Mouse (Mus musculus): ENCODE data around the gene Mrpl41.
A peak's percentile ranks its signal among the peaks of the same experiment; 100 is the strongest.
"Not testable (repeated sequence)": the region's sequence is repeated elsewhere in the genome, so short reads cannot be mapped to it uniquely, and the experiment has no call there.

Gene Mrpl41

DNA sequence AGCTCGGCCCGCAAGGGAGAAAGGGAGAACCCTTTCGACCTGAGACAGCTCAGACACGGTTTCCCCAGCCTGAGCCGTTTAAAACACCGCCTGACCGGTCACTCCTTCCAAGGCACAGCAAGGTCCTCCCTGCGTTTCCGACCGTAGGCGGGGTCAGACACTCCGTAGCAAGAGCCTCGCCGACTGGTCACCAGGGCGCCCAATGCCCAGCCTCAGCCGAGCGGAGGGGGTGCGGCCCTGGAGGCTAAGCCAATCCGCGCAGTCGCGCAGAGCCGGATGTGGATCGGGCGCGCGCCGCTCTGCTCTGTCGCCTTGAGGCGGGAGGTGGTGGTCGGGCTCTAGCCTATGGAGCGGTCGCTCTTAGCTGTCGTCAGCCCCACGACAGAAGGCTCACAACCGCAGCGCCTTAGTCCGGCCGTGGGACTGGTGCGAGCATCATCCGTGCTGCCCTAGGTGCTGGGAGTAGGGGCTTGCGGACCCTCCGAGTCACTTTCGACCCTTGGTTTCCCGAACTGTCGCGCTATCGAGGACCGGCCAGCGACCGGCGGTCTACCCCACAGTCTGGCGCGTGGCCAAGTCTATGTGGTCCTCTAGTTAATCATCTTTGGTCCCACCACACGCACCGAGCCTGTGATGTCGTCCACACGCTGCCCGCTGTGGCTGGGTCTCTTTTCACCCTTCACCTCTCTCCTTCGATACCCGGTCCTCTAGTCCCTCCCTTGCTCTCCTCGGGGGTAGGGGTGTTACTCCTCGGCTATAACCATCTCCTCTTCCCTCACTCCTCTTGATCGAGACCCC lies at the start of gene Mrpl41:
Mrpl41 (minus strand) TSS at position 193 of the 798 bp plus-strand sequence.
- DNase-seq (ENCODE audit: low spot score) = peak; percentile 99

DNA sequence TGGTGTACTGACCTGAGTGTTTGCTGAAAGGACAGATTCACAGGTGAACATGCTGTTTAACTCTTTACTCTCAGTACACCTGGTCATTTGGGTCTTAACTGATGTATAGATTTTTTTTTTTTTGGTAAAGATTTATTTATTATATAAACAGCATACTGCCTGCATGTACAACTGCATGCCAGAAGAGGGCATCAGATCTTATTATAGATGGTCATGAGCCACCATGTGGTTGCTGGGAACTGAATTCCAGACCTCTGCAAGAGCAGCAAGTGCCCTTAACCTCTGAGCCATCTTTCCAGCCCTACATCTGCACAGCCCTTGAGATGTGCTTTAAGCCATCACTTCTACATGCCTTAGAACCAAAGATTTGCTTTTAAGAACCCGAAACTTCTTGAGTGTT lies 47.8 kb upstream of the Mrpl41 start:
- DNase-seq (ENCODE audit: low spot score) = no peak

DNA sequence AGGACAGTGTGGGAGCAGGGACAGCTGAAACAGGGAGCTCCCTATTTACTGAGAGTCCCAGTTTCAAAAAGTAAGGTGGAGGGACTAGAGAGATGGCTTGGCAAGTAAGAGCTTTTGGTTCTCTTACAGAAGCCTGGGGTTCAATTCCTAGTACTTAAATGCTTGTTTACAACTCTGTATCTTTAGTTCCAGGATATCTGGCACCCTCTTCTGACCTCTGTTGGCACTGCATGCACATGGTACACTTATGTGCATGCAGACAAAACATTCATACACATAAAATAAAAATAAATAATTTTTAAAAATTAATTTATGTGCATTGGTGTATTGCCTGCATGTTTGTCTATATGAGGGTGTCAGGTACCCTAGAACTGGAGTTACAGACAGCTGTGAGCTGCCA lies 33.4 kb upstream of the Mrpl41 start:
- DNase-seq (ENCODE audit: low spot score) = no peak

DNA sequence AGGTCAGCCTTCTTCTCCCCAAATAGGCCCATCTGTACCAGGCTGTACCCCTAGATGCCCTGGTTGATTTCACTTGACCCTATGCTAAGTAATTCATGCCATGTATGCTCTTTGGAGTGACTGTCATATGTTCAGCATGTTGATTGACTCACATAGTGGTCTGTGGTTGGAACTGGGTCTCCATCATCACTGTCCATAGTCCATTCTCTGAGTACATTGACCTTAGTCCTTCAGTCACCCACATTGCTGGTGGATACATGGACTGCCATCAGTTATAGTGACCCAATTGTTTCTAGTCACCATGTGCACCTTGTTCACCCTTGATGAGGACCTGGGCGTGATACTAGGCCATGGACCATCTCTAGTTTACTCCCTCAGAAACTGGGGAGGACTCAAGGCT lies 31.9 kb upstream of the Mrpl41 start:
- DNase-seq (ENCODE audit: low spot score) = no peak

DNA sequence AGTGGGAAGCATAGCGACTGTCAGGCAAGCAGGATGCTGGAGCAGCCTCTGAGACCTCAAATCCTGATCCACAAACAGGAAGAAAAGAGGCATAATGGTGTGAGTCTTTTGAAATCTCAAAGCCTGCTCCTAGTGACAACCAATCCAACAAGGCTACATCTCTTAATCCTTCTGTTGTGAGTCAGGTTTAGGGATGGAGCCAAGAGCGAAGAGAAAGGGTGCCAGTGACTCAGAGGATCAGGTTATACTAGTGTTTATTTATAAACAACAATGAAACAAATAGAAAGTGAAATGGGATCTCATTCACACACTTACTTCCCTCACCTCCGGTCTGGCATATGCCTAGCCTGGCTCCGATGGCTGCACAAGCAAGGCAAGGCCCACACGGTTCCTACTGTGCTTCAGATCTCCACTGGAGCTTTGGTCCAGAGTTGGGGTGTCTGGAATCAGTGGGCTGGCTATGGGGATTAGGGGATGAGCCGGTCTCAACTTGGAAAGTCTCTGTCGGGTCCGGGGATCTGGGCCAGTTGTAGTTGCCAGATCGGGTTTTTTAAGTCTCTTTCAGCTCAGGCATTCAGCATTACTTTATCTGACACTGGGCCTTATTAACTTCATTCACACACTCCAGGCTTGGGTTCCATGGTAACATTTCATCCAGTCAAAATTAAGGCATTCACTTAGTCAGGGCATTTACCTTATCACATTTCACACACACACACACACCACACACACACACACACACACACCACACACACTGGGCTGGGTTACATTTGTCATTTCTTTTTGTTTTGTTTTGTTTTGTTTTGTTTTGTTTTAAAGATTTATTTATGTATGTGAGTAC lies 29.3 kb upstream of the Mrpl41 start:
- DNase-seq (ENCODE audit: low spot score) = no peak

DNA sequence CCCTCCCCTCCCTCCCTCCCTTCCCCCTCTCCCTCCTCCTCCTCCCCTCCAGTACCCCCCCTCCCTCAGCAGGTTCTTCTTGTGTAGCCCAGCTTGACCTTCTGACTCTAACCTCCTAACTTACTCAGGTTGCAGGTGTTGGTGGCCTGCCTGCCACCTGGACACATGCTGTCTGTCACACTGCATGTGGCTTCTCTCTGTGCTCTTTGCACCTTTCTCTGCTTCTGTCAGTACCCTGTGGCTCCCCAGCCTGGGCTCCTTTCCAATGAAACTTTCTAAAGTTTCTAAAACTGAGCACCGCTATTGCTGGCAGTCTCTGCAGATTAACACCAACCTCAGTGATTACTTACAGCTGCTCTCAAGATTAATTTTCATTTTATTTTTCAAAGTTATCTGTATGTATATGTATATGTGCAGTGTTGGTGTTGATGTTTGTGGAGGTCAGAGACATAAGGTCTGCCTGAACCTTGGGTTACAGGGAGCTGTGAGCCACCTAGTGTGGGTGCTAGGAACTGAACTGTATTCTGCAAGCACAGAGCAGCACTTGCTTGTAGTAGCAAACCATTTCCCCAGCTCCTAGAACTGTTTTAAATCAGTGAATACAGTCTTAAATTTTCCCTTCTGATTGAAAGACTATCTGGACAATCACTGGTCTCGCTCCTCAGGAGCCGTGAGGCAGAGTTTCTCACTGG lies 25.8 kb upstream of the Mrpl41 start:
- peak; percentile 49 for DNase-seq (ENCODE audit: low spot score)

DNA sequence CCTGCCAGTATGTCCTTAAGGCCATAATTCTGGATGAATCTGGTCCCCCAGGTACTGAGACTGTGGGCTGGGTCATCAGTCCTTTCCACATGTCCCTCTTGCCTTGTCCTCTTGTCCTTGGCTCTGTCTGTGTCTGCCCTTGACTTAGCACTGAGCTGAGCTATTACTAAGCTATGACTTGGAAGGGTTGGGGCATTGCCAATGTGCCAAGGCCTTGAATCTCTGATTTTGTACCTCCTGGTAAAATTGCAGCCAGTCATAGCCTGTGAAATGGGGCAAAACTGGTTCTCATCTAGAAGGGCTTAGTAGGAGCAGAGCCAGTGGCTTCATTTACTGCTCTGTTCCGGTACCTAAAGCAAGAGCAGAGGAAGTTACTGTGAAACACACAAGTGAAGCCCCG lies 21.6 kb upstream of the Mrpl41 start:
- no peak for DNase-seq (ENCODE audit: low spot score)

DNA sequence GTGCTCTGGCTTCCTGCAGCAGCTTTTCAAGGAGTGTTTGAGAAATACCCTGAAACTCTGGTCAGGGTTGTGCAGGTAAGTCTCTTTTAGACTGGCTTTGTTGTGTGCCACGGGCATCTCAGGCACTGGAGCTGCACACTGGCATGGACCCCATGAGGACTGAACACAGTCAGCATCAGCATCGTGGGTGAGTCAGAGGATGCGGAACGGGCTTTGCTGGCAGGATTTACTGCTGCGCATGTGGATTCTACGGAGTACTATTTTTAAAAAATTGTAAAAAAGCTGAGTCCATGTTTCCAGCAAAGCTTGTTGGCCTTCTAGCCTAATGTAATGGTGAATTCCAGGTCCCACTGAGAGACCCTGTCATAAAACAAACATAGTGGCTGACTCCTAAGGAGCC lies 20.4 kb upstream of the Mrpl41 start:
- no peak for DNase-seq (ENCODE audit: low spot score)

DNA sequence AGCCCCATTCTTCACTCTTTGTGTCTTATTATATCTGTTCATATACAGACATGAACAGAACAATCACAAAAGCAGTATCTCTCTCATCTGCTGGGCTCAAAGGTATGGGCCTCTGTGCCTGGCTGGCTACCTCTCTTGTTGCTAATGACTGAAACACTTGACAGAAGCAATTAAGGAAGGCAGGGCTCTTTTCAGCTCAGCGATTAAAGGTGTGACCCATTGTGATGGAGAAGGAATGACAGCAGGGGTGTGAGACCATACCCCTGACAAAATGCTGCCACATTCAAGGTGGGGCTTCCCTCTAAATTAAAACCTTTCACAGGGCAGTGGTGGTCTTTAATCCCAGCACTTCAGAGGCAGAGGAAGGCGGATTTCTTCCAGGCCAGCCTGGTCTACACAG lies 12.9 kb upstream of the Mrpl41 start:
- no peak for DNase-seq (ENCODE audit: low spot score)

DNA sequence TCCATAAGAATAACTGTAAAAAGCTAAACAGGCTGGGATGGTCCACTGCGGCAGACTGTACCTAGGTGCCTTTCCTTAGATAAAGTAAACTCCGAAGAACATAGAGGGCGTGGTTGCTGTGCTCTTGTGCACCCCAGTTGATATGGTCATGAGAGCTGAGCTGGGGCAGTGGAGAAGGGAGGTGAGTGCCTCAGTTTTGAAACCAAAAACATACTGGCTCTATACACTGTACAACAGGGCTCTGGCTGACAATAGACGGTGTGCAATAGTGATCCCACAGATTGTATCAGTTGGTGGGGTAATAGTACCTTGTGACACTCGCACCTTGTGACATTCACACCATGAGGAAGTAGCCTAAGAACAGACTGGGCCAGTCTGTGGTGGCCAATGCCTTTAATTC lies 2.1 kb upstream of the Mrpl41 start:
- DNase-seq (ENCODE audit: low spot score) = no peak

DNA sequence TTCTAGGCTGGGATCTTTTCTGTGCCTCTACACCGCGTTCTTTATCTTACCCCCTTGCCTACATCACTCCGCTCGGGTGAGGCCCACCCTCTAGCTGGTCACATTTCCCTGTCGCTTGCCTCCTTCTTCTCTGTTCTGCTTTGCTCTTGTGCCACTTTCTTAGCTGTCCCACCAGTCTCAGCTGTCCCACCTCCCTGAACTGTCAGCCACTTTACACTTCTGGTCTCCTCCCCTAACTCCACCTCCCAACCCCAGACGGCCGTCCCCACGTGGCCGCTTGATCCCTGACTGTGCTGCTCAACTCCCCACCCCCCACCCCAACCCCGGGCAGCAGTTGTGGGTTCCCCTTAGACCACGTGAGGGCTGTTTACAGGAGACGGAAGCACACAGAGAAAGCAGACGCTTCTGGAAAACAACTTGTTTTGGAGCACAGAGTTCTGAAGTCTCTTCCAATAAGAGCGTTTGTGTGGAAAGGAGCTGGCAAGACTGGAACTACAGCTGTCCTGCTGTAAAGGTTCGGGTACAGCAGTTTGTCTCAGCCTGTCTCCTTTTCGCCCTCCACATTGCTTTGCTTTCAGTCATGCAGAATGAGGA lies 903 bp upstream of the Mrpl41 start, which contains the start of gene Pnpla7:
Pnpla7 (plus strand) TSS at position 330 of the 594 bp plus-strand sequence.
- peak; percentile 83 for DNase-seq (ENCODE audit: low spot score)

DNA sequence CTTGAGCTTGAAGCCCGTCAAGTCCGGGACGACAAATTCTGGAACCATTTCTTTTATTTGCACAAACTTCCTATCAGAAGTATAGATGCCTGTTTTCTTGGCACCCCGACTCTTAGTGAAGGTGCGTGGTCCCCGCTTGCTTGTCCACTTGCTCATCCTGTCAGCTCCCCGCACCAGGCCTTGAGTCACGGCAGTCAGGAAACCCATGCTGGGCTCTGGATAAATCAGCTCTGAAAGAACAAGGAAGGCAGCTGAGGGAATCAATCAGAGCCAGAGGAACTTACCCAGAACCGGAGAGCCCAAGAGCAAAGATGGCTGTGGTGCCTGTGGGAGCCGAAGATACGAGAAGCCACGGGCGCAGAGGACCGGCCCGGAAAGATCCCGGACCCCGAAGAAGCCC lies 446 bp downstream of the Mrpl41 start:
- DNase-seq (ENCODE audit: low spot score) = not testable (repeated sequence)

DNA sequence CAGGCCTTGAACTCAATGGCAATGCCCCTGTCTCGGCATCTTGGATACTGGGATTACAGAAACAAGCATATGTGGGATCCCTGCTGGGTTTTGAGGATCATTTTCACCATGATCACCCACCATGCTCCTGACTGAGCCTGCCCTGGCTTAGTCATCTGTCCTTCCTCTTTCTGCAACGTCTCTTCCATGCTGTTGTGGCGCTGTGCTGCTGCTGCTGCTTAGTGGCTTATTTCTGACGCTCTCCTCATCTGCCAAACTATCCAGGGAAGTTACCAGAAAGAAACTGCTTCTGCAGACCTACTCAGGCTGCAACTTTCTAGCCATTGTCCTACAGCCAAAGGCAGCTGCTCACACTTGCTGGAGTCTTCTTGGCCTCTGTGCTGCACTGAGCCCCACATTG lies 4.5 kb downstream of the Mrpl41 start:
- no peak for DNase-seq (ENCODE audit: low spot score)

DNA sequence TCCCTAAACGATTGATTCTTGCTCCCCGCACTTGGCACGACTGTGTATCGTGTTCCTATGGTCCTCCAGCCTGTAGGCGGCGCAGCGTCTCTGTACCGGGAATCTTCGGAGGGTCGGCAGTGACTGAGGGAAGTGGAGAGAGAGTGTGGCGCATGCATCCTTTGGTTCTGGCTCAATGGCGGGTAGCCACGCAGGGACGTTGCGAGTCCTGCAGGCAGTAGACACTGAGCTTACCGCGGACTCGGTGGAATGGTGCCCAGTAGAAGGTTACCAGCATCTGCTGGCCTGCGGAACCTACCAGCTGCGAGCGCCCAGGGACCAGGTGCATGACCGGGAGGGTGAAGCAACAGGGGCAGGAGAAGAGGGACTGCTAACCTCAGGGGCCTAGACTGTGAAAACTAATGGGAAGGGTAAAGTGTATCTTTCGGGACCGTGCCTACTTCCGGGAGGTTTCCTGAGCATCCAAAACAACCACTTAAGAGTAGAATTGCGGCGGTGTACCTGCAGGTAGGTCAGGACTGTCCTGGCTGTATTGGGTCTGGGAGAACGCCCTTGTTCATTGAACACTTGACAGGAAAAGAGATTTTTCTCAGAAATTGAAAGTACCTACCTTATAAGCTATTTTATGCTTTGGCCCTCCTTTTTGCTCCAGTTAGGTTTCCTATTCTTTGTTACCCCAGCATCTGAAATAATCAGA lies 12.4 kb downstream of the Mrpl41 start, which contains the start of gene Dph7:
Dph7 (plus strand) TSS at position 97 of the 697 bp plus-strand sequence.
- DNase-seq (ENCODE audit: low spot score) = peak; percentile 94

DNA sequence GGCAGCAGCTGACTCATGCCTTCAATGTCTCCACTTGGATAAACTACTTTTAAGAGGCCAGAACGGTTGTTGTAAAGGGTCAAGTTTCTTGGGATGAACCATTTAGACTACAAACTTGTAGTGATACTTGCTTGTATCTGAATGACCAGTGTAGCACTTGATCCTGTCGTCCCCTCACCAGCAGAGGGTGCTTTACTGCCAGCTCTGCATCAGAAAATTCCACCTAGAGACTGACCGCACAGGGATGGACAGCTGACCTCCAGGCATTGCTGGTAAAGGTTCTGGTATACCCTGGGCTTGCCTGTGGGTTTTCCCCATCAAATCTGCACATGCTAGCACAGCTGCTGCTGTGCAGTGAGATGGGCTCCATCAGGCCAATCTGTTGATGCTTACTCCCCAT lies 14.0 kb downstream of the Mrpl41 start:
- peak; percentile 69 for DNase-seq (ENCODE audit: low spot score)

DNA sequence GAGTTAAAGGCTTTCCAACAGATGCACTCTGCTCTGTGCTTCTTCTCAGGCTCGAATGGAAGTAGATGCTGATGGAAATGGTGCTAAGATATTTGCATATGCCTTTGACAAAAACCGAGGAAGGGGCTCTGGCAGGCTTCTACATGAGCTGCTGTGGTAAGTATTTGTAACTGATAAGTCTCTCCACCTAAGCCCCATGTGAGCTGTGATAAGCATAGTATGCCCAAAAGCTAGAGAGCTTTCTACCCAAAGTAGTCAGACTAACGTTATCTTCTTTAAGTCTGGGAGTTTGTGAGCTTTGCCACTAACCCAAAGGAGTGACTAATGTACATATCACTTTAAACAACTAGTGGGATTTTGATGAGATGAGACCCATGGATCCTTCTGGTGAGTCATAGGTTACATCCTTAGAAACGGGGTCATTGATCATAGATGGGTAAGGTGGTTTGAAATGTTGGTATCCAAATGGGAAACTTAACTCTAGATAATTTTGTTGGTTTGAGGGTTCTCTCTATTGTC lies 22.3 kb downstream of the Mrpl41 start:
- DNase-seq (ENCODE audit: low spot score) = no peak

DNA sequence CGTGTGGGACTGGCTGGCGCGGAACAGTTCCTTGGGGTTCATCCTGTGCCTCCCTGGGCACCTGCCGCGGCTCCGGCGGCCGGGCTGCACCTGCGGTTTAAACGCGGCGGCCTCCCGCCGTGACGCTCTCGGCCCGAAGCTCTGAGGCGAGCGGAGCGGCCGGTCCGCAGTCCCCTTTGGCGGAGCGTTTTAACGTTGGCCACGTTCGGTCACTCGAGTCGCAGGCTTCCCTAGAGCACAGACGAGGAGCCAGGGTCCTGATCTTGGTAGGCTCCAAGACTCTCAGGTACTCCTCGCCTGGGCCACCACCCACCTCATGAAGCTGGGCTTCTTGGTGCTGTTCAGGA lies 24.7 kb downstream of the Mrpl41 start:
- peak; percentile 37 for DNase-seq (ENCODE audit: low spot score)

DNA sequence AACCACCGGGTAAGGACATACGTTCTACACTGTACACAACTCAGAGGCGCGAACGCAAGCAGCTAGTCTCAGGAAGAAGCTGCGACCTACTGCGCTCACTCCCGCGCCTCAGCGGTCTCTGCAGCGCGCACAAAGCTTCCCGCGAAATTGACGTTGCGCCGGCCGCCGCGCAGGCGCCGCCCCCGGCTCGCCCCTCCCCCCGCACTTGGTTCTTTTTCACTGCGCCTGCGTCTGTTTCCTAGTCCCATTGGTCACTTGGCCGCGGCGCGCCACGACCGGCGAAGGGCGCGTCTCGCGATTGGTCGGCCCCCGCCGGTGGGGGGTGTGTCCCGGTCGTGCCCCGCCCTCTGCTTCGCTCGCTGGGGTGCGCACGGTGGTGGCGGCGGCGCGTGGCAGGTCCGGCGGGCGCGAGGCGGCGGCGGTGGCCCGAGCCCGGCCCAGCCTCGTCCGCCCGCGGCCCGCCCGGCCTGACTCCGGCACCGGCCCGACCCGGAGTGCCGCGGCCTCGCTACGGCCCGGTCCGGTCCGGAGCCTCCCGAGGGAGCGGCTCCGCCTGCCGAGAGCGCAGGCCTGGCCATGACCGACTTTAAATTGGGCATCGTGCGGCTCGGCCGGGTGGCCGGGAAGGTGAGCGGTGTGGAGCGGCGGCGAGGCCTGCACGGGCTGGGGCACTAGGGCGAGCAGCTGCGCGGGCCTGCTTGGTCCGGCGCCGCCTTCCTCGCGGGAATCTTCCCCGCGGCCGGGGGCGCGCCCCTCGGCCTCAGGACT lies 25.3 kb downstream of the Mrpl41 start, which contains the start of gene Zmynd19:
Zmynd19 (plus strand) TSS at position 372 of the 768 bp plus-strand sequence.
- DNase-seq (ENCODE audit: low spot score) = peak; percentile 98

DNA sequence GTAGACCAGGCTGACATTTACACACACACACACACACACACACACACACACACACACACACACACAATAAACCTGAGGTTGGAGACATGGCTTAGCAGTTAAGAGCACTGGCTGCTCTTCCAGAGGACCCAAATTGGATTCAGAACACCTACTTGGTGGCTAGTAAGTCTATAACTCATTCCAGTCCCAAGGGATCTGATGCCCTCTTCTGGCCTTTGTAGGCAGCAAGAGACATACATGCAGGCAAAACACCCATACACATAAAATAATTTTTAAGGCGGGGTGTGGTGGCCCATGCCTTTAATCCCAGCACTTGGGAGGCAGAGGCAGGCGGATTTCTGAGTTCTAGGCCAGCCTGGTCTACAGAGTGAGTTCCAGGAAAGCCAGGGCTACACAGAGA lies 30.6 kb downstream of the Mrpl41 start:
- DNase-seq (ENCODE audit: low spot score) = peak; percentile 22

DNA sequence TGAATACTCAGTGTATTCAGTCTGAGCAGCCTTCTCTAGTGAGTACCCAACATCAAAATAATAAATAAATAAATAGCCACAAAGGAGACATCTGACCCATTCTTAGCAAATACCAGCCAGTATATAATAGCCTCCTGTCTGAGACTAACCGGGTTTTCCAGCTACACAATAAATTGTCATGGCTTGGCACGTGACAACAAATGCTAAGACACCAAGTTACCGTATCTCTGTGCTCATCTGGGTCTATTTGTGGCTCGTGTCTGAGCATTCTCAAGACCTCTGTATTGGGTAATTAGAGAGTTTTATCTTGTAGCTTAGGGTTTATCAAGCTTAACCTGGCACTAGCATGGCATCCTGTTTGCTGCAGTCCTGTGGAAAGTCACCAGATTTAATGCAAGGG lies 32.8 kb downstream of the Mrpl41 start:
- DNase-seq (ENCODE audit: low spot score) = no peak
